Mouse (Mus musculus) liver, postnatal 0 days (tissue): ENCODE results near the gene Atp13a1. TPM values are rescaled to one million over a fixed set of nuclear protein-coding genes. Genes with fewer than 3 reads are reported as not detected.

Experiments used
- ATAC-seq: fragments of 200-750 bp; cut with Nextera tagmentation; 2 replicates; pipeline ENCODE4 v1.8.0; 2017; ENCODE audit warnings: mild to moderate bottlenecking, moderate library complexity
- DNase-seq: peaks from one replicate; pipeline ENCODE4 v3.0.0-alpha.2; 2016
- H3K27ac ChIP-seq: fragments of 300-500 bp; sonication (generic); 2 replicates; pipeline ENCODE4 v1.5.1; 2014; ENCODE audit warnings: antibody characterized with exemption, moderate library complexity, mild to moderate bottlenecking, low read depth
- H3K27me3 ChIP-seq: fragments of 300-500 bp; sonication (generic); 2 replicates; pipeline ENCODE4 v1.6.1; 2014; ENCODE audit warnings: low read length, control low read depth, mixed read lengths; ENCODE audit not compliant: insufficient read depth
- H3K36me3 ChIP-seq: fragments of 300-500 bp; sonication (generic); replicated peaks from 2 replicates; pipeline ENCODE4 v1.6.1; 2014; ENCODE audit warnings: mild to moderate bottlenecking, control low read depth, low read length, moderate library complexity, mixed read lengths; ENCODE audit not compliant: insufficient read depth
- H3K4me1 ChIP-seq: fragments of 300-500 bp; sonication (generic); 2 replicates; pipeline ENCODE4 v1.6.1; 2014; ENCODE audit warnings: antibody characterized with exemption, mild to moderate bottlenecking, control low read depth; ENCODE audit not compliant: insufficient read depth
- H3K4me2 ChIP-seq: fragments of 300-500 bp; sonication (generic); 2 replicates; pipeline ENCODE4 v1.6.1; 2014; ENCODE audit warnings: low read depth, mild to moderate bottlenecking, low read length, moderate library complexity, mixed read lengths
- H3K4me3 ChIP-seq: fragments of 300-500 bp; sonication (generic); 2 replicates; pipeline ENCODE4 v1.5.1; 2014; ENCODE audit warnings: low read depth, low read length
- H3K9ac ChIP-seq: fragments of 300-500 bp; sonication (generic); replicated peaks from 2 replicates; pipeline ENCODE4 v1.6.1; 2014; ENCODE audit warnings: mild to moderate bottlenecking, moderate library complexity
- H3K9me3 ChIP-seq: fragments of 300-500 bp; sonication (generic); 2 replicates; pipeline ENCODE4 v1.6.1; 2016; ENCODE audit warnings: mild to moderate bottlenecking, control low read depth, low read length, mixed read lengths
- CTCF ChIP-seq: sonication (generic); IDR thresholded peaks from 2 replicates; pipeline ENCODE4 v1.5.1; 2016; ENCODE audit warnings: antibody characterized with exemption, low read depth
- EP300 ChIP-seq: IDR thresholded peaks from 2 replicates; pipeline ENCODE4 v1.6.1; 2016; ENCODE audit warnings: antibody characterized with exemption, low read depth, mild to moderate bottlenecking
- WGBS: fragments of 180-500 bp; shearing (Covaris S2); extraction: QIAGEN DNeasy Blood & Tissue Kit; methylation state at CpG from one replicate; pipeline ENCODE4 v1.1.7; 2014; ENCODE audit not compliant: insufficient replicate concordance; 5-methylcytosine and 5-hydroxymethylcytosine counted together
- polyA plus RNA-seq: library from polyadenylated mRNA; unstranded; fragments of >200 nt; fragmentation: Nextera tagmentation; extraction: Ambion mirVana; gene quantifications from 2 replicates; pipeline ENCODE4 v1.2.1, GENCODE M21; 2015

Gene Atp13a1
- polyA plus RNA-seq, 1 experiment from 2014 or later, result 13.8 TPM

DNA sequence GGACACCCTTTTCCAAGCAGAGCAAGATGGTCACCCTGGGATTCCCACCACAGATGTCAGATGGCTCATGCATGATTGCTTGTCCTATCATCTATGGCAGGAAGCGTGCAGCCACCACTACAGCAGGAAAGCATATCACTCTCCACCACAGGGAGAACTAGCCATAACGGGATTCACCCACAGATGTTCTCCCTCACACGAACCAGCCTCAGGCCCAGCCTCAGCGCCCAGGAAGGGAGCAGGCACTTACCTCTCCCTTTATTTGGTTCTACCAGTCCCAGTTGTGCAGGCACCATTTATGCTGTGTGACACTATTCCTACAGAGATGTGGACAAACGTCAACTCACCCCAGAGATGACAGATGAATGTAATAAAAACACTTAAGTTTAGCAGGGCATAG is 1.9 kb upstream of the Atp13a1 start:
- H3K27me3 ChIP-seq, result no peaks in the 10 kb centered on the region
- no peak for DNase-seq
- H3K9me3 ChIP-seq, result no peaks in the 10 kb centered on the region
- no peak overlapping the region for H3K27ac ChIP-seq
- peaks cover 24% of the 10 kb centered on the region for H3K4me1 ChIP-seq
- H3K4me2 ChIP-seq, result no peak overlapping the region
- no peak for TF ChIP-seq CTCF
- peak; percentile 7; the same call in 1 of the 2 replicates for ATAC-seq
- WGBS, result 55% methylated on average over 5 of the region's 5 CpGs
- H3K4me3 ChIP-seq, result no peak overlapping the region
- H3K9ac ChIP-seq, result no peak overlapping the region
- peaks cover 7% of the 10 kb centered on the region for H3K36me3 ChIP-seq

DNA sequence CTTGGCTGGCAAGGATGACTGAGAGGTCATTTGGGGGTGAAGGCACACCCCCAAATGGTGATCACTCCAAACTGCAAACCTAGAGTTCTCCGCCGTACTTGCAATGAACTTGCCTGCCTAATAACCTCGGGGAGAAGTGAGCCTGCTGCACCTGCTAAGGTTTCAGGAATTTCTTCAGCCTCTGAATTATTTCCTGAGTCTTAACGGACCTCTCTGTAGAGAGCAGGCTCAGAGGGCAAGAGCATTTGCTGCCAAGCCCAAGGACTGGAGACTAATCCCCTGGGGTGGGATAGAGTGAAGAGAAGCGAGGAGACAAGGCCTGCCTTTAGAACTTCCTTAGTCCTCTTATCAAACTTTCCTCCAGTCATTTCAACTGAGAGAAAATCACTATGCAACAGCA is 1.2 kb upstream of the Atp13a1 start:
- Histone ChIP-seq H3K36me3 (peaks cover 12% of the 10 kb centered on the region), H3K4me3 (peak overlapping the region; percentile 98), H3K9me3 (no peaks in the 10 kb centered on the region), H3K27me3 (no peaks in the 10 kb centered on the region), H3K9ac (no peak overlapping the region), H3K27ac (peak overlapping the region; percentile 98), H3K4me2 (peak overlapping the region; percentile 79), H3K4me1 (peaks cover 24% of the 10 kb centered on the region)
- 57% methylated on average over 5 of the region's 5 CpGs for WGBS
- DNase-seq (no peak), ATAC-seq (no peak)
- TF ChIP-seq CTCF (no peak), EP300 (no peak)

DNA sequence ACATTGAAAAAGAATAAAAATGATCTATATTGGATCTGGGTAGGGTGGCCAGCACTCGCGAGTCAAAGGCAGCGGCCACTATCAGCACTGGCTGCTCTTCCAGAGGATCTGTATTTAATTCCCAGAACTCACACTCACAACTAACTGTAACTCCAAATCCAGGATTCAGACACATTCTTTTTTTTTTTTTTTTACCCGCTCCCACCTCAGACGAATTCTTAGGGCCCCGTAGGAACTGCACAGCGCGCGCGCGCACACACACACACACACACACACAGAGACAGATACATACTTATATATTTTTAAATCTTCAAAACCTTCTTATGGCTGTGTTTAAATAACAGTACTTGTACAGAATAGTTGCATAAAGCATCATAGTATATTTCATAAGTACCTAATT is 599 bp upstream of the Atp13a1 start:
- Histone ChIP-seq H3K27ac (peak overlapping the region; percentile 98), H3K9ac (peak overlapping the region; percentile 94), H3K4me2 (peak overlapping the region; percentile 79), H3K36me3 (peaks cover 18% of the 10 kb centered on the region), H3K4me1 (peaks cover 24% of the 10 kb centered on the region), H3K4me3 (peak overlapping the region; percentile 98), H3K9me3 (no peaks in the 10 kb centered on the region), H3K27me3 (no peaks in the 10 kb centered on the region)
- WGBS, result 19% methylated on average over 11 of the region's 11 CpGs
- peak; percentile 22; the same call in 1 of the 2 replicates for ATAC-seq
- DNase-seq, result no peak
- no peak for TF ChIP-seq CTCF
- no peak for TF ChIP-seq EP300

DNA sequence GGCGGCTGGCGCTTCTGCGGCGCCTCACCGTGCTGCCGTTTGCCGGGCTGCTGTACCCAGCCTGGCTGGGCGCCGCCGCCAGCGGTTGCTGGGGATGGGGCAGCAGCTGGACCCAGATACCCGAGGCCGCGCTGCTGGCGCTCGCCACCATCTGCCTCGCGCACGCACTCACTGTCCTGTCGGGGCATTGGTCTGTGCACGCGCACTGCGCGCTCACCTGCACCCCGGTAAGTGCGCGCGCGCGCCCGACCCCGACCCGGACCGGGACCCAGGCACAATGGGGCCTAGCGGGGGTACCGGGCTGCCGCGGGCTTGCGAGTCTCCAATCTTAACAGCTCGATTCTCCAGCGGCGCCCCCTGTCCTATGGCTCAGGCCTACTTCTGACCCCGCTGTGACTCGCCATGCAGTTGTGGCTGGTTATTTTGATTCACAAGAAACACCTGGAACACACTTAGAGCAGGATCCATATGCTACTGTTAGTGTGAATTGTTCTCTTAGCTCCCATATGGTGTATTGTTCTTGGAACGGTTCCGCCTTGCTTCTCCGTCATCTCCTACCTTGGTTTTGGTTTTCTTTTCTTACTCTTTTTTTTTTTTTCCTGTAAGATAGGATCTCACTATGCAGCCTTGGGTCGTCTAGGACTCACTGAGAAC is 579 bp downstream of the Atp13a1 start:
- H3K36me3 ChIP-seq, result peaks cover 28% of the 10 kb centered on the region
- peaks cover 24% of the 10 kb centered on the region for H3K4me1 ChIP-seq
- H3K27me3 ChIP-seq, result no peaks in the 10 kb centered on the region
- peak overlapping the region; percentile 94 for H3K9ac ChIP-seq
- TF ChIP-seq EP300 (no peak), CTCF (0 out of 2 replicates have a peak, but pooled peaks have one; percentile 11)
- WGBS, result 3% methylated on average over 44 of the region's 48 CpGs
- H3K4me3 ChIP-seq, result peak overlapping the region; percentile 98
- H3K9me3 ChIP-seq, result no peaks in the 10 kb centered on the region
- peak; percentile 74 for DNase-seq
- ATAC-seq, result peak; percentile 64
- H3K4me2 ChIP-seq, result peak overlapping the region; percentile 79
- H3K27ac ChIP-seq, result peak overlapping the region; percentile 98

DNA sequence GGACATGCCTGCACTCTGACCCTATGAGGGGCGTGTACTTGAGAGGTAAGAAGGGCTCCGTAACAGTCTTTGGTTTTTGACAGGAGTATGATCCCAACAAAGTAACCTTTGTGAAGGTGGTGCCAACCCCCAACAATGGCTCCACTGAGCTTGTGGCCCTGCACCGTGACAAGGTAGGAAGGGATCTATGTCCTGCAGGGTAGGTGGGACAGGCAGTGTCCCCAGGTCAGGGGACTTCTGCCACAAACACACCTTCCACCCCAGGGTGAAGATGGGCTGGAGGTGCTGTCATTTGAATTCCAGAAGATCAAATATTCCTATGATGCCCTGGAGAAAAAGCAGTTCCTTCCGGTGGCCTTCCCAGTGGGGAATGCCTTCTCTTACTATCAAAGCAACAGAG is 2.7 kb downstream of the Atp13a1 start:
- Histone ChIP-seq H3K4me1 (peaks cover 24% of the 10 kb centered on the region), H3K27me3 (no peaks in the 10 kb centered on the region), H3K4me3 (no peak overlapping the region), H3K4me2 (no peak overlapping the region), H3K27ac (no peak overlapping the region), H3K36me3 (peaks cover 49% of the 10 kb centered on the region), H3K9ac (no peak overlapping the region), H3K9me3 (no peaks in the 10 kb centered on the region)
- TF ChIP-seq CTCF (no peak), EP300 (no peak)
- ATAC-seq (no peak), DNase-seq (no peak)
- WGBS, result 95% methylated on average over 4 of the region's 4 CpGs

DNA sequence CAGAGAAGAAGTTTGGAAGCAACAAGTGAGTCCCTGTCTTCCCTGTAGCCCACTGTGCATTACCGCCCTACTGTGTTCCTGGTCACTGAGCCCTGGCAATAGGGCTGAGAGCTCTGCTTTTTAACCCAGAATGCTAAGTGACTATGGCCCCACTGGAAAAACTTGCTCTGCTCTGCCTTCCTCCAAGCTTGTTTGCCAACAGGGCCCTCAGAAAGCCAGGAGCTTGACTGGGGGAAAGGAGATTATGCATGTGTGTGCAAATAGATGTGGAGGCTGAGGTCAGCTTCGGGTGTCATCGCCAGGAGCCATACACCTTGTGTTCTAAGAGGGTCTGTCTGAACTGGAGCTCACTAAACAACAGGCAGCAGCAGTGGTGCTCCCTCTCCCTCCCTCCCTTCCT is 3.1 kb downstream of the Atp13a1 start:
- WGBS, result 94% methylated on average over 3 of the region's 3 CpGs
- Histone ChIP-seq H3K9ac (no peak overlapping the region), H3K36me3 (peaks cover 52% of the 10 kb centered on the region), H3K9me3 (no peaks in the 10 kb centered on the region), H3K4me2 (no peak overlapping the region), H3K4me1 (peaks cover 23% of the 10 kb centered on the region), H3K27ac (no peak overlapping the region), H3K4me3 (no peak overlapping the region), H3K27me3 (no peaks in the 10 kb centered on the region)
- TF ChIP-seq CTCF (no peak), EP300 (no peak)
- DNase-seq (no peak), ATAC-seq (no peak)

DNA sequence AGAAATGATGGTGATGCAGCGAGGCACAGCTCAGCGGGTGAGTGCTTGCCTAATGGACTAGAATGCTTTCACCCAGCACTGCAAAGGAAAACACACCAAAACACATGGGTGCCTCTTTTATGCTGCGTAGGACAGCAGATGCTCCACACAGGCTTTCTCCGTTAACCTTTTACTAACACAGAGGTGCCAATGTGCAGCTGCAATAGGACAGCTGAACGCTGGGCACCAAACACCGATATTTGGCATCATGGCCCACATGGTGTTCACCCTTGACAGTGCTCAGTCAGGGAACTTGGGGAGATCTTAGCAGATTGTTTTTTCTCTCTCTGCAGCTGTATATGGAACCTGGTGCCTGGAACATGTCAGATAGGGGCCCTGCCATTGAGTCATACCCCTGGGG is 3.9 kb downstream of the Atp13a1 start:
- WGBS, result 90% methylated on average over 6 of the region's 6 CpGs
- TF ChIP-seq CTCF (no peak), EP300 (no peak)
- no peak overlapping the region for H3K4me2 ChIP-seq
- H3K27me3 ChIP-seq, result no peaks in the 10 kb centered on the region
- H3K9ac ChIP-seq, result no peak overlapping the region
- no peak overlapping the region for H3K4me3 ChIP-seq
- peaks cover 15% of the 10 kb centered on the region for H3K4me1 ChIP-seq
- H3K27ac ChIP-seq, result no peak overlapping the region
- DNase-seq, result no peak
- no peak for ATAC-seq
- H3K36me3 ChIP-seq, result peaks cover 60% of the 10 kb centered on the region
- no peaks in the 10 kb centered on the region for H3K9me3 ChIP-seq
